Mouse (Mus musculus): ENCODE measurements at regions not wholly inside any gene's neighbourhood (a gene's known extent, or its start where the extent isn't known, plus 50 kb on each side); places are given as distances from the start of the nearest gene placed in this dataset.

GRCm38 (mm10) chr5:91826636-91827035 is 136.2 kb downstream of the Rchy1 start:
- DNase-seq (ENCODE audit: low spot score) = no peak

- no peak for DNase-seq (ENCODE audit: low spot score)
Observed at GRCm38 (mm10) chr5:91822844-91823576, 139.9 kb downstream of the Rchy1 start.

GRCm38 (mm10) chr5:91818800-91819199 is 144.1 kb downstream of the Rchy1 start:
- no peak for DNase-seq (ENCODE audit: low spot score)

GRCm38 (mm10) chr5:91818195-91818594 is 144.7 kb downstream of the Rchy1 start:
- no peak for DNase-seq (ENCODE audit: low spot score)

- DNase-seq (ENCODE audit: low spot score) = no peak
Observed at GRCm38 (mm10) chr5:91816376-91816950, 146.4 kb downstream of the Rchy1 start.

- no peak for DNase-seq (ENCODE audit: low spot score)
Observed at GRCm38 (mm10) chr5:91814956-91815355, 147.9 kb downstream of the Rchy1 start.

GRCm38 (mm10) chr5:91814417-91814762 is 148.5 kb downstream of the Rchy1 start:
- no peak for DNase-seq (ENCODE audit: low spot score)

- no peak for DNase-seq (ENCODE audit: low spot score)
Observed at GRCm38 (mm10) chr5:91813547-91814416, 149.1 kb downstream of the Rchy1 start.

- no peak for DNase-seq (ENCODE audit: low spot score)
Observed at GRCm38 (mm10) chr5:91807070-91808065, 155.5 kb downstream of the Rchy1 start.

- no peak for DNase-seq (ENCODE audit: low spot score)
Observed at GRCm38 (mm10) chr5:91801297-91801980, 161.4 kb downstream of the Rchy1 start.

- no peak for DNase-seq (ENCODE audit: low spot score)
Observed at GRCm38 (mm10) chr5:91797362-91797761, 165.5 kb downstream of the Rchy1 start.

GRCm38 (mm10) chr5:91792732-91793131 is 170.1 kb downstream of the Rchy1 start:
- DNase-seq (ENCODE audit: low spot score) = no peak

GRCm38 (mm10) chr5:91790412-91790811 is 172.5 kb downstream of the Rchy1 start:
- DNase-seq (ENCODE audit: low spot score) = no peak

GRCm38 (mm10) chr5:91783966-91784365 is 178.9 kb downstream of the Rchy1 start:
- DNase-seq (ENCODE audit: low spot score) = no peak

GRCm38 (mm10) chr5:91776971-91777370 is 185.9 kb downstream of the Rchy1 start:
- no peak for DNase-seq (ENCODE audit: low spot score)

GRCm38 (mm10) chr5:91774065-91774464 is 188.8 kb downstream of the Rchy1 start:
- DNase-seq (ENCODE audit: low spot score) = no peak

- DNase-seq (ENCODE audit: low spot score) = no peak
Observed at GRCm38 (mm10) chr5:91767886-91768285, 195.0 kb downstream of the Rchy1 start.

- DNase-seq (ENCODE audit: low spot score) = no peak
Observed at GRCm38 (mm10) chr5:91767060-91767459, 195.8 kb downstream of the Rchy1 start.

GRCm38 (mm10) chr5:91764621-91765020 is 198.2 kb downstream of the Rchy1 start:
- DNase-seq (ENCODE audit: low spot score) = no peak

GRCm38 (mm10) chr5:91762589-91762988 is 200.3 kb downstream of the Rchy1 start:
- no peak for DNase-seq (ENCODE audit: low spot score)

- DNase-seq (ENCODE audit: low spot score) = no peak
Observed at GRCm38 (mm10) chr5:91755958-91756357, 206.9 kb downstream of the Rchy1 start.

All from layer of hippocampus, adult 9-10 months (tissue).